ENCODE assay signal across 9 mouse cellular contexts in the genomic region with DNA sequence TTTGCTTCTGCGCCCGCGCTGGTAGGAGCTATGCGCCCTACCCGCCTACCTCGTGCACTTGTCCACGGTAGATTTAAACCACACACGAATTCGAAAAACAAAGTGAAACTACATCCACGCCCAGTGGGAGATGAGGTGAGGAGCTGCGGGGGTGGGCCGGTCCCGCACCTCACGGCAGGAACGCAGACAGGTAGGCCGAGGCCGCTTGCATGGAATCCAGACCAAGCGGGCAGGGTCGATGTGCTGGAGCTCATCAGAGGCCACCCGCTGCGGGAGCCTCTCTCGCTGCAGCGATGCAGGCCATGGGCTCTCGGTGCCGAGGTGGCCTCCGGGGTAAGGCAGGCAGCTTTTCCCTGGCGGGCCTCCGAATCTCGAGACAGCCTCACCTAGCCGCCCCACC. TPM values are rescaled to one million over a fixed set of nuclear protein-coding genes. Genes with fewer than 3 reads are reported as not detected.
DNase-seq lines count a peak whose midpoint lies in the region; ATAC-seq and TF ChIP-seq lines count a peak whose summit lies in the region.
"Had no signal": no experiment of that assay in that cellular context is flagged by ENCODE, and none has a peak within 500 bp of the region (broad histone marks: within the 10 kb centered on the region; RNA-seq: fewer than 3 reads in every experiment).

No protein-coding gene starts in this region.

- H3K27me3 ChIP-seq in embryonic facial prominence, embryonic 14.5 days (replicated peaks; ENCODE audit: control insufficient read depth, insufficient read depth, low read length): peaks cover 82% of the 10 kb centered on the region
- peaks cover 87% of the 10 kb centered on the region for H3K27me3 ChIP-seq in kidney, embryonic 16.5 days (ENCODE audit: insufficient read depth, low read length)

- H3K36me3 ChIP-seq in embryonic facial prominence, embryonic 14.5 days (ENCODE audit: control insufficient read depth, insufficient read depth, low read length): no peaks in the 10 kb centered on the region
- no peaks in the 10 kb centered on the region for H3K36me3 ChIP-seq in kidney, embryonic 16.5 days (ENCODE audit: insufficient read depth, low read length)

- WGBS in embryonic facial prominence, embryonic 14.5 days: under 1% methylated on average over 29 of the region's 30 CpGs
- WGBS in kidney, embryonic 16.5 days: under 1% methylated on average over 30 of the region's 30 CpGs

- H3K9ac ChIP-seq in embryonic facial prominence, embryonic 14.5 days (ENCODE audit: low read depth, low read length): 0 out of 2 replicates have a peak overlapping the region, but pooled peaks have one; percentile 19
- H3K9ac ChIP-seq in kidney, embryonic 16.5 days (replicated peaks; ENCODE audit: low read length): no peak overlapping the region

- no peak for ATAC-seq in embryonic facial prominence, embryonic 14.5 days (ENCODE audit: low read depth)
- no peak; the same call in 1 of the 2 replicates for ATAC-seq in kidney, embryonic 16.5 days (ENCODE audit: low FRiP score, low TSS enrichment)

- peak overlapping the region; percentile 52 for H3K4me3 ChIP-seq in embryonic facial prominence, embryonic 14.5 days (ENCODE audit: low read depth, low read length)
- peak overlapping the region; percentile 53 for H3K4me3 ChIP-seq in kidney, embryonic 16.5 days (ENCODE audit: low read length)

- TF ChIP-seq POLR2A in brain, embryonic 14.5 days (IDR thresholded peaks at IDR 0.05; ENCODE audit: borderline replicate concordance, extremely low read depth, insufficient read depth, insufficient read length, poor library complexity, severe bottlenecking): no peak

- TF ChIP-seq CTCF in brain, embryonic 14.5 days (IDR thresholded peaks at IDR 0.05; ENCODE audit: borderline replicate concordance, extremely low read depth, insufficient read depth, insufficient read length): no peak

- peak overlapping the region; percentile 97 for H3K4me2 ChIP-seq in embryonic facial prominence, embryonic 14.5 days (ENCODE audit: low read depth, low read length)
- H3K4me2 ChIP-seq in kidney, embryonic 16.5 days (replicated peaks; ENCODE audit: low read depth, low read length): peak overlapping the region; percentile 77

- H3K4me1 ChIP-seq in embryonic facial prominence, embryonic 14.5 days (ENCODE audit: control insufficient read depth, insufficient read depth, low read length): peaks cover 30% of the 10 kb centered on the region
- peaks cover 25% of the 10 kb centered on the region for H3K4me1 ChIP-seq in kidney, embryonic 16.5 days (ENCODE audit: insufficient read depth, low read length)

- H3K9me3 ChIP-seq in embryonic facial prominence, embryonic 14.5 days (ENCODE audit: control insufficient read depth, low read length): no peaks in the 10 kb centered on the region
- no peaks in the 10 kb centered on the region for H3K9me3 ChIP-seq in kidney, embryonic 16.5 days (ENCODE audit: low read length)

- peak; percentile 5 for DNase-seq in kidney, adult 18-20 months
- DNase-seq in kidney, adult 8-10 months: no peak
- DNase-seq in brain, embryonic 14.5 days (ENCODE audit: low read depth): peak; percentile 40
- DNase-seq in embryonic facial prominence, embryonic 14.5 days (ENCODE audit: low spot score): no peak
- peak; percentile 51 for DNase-seq in neural tube, embryonic 10.5 days (ENCODE audit: extremely low spot score, low spot score)
- no peak for DNase-seq in spleen, postnatal 36 days (ENCODE audit: low spot score in 2 of 2)
- DNase-seq in adipocyte (ENCODE audit: low spot score): no peak

- H3K27ac ChIP-seq in embryonic facial prominence, embryonic 14.5 days (replicated peaks; ENCODE audit: low read depth, low read length): no peak overlapping the region
- H3K27ac ChIP-seq in kidney, embryonic 16.5 days (ENCODE audit: low read length): no peak overlapping the region
- H3K27ac ChIP-seq: macrophage had no signal

RNA-seq across cellular contexts. Expression of gene Cbln1, which starts 0.9 kb away (rescaled TPM):
- polyA plus RNA-seq in brain, embryonic 14.5 days (2012; rRNA removed): 53.9 and 95.3 TPM in 2 replicates
- polyA plus RNA-seq in embryonic facial prominence, embryonic 14.5 days (2014; fragmentation: Nextera tagmentation; extraction: Ambion mirVana): 0.52 and 0.79 TPM in 2 replicates
- polyA plus RNA-seq in kidney, embryonic 16.5 days (2015; fragmentation: Nextera tagmentation; extraction: Ambion mirVana): 0.06 TPM in 1 of 2 replicates, not detected in the other
- polyA plus RNA-seq: macrophage had no signal

Comparison
In these comparisons a context has a peak if more than half of its experiments do, and no peak if none do; other contexts are left out.
1. DNase-seq: peak in kidney, adult 18-20 months (single experiment), brain, embryonic 14.5 days (single experiment) and neural tube, embryonic 10.5 days (single experiment); none in kidney, adult 8-10 months (0 of 2), embryonic facial prominence, embryonic 14.5 days (single experiment), spleen, postnatal 36 days (0 of 2) and adipocyte (single experiment).
2. RNA of gene Cbln1, which starts 0.9 kb away (polyA plus RNA-seq): 53.9 to 95.3 TPM in brain, embryonic 14.5 days; 0.52 to 0.79 TPM in embryonic facial prominence, embryonic 14.5 days and 0.06 TPM in kidney, embryonic 16.5 days; every median in the first group is over 10 times any median in the second.